11 mouse cellular contexts compared by ENCODE assay signal in the genomic region with DNA sequence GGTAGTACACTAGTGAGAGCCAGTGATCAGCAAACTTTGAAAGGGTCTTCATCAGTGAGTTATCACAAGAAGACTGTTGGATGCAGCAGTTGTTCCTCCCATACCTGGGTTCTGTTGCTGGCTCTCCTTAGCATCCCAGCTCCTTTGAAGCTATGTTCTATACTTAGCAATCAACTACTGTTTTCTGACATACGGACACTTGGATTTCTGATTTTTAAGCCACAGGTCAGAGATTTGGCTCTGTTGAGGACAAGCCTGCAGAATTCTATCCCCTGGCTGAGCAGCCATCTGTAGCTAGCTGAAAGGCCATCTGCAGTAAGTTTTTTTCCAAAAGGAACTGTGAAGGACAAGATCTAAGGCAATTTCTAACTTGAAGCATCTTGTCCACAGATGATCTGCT.
"Had no signal": no experiment of that assay in that cellular context is flagged by ENCODE, and none has a peak within 500 bp of the region (broad histone marks: within the 10 kb centered on the region; RNA-seq: fewer than 3 reads in every experiment).

No protein-coding gene starts in this region.

- H3K36me3 ChIP-seq: limb, embryonic 13.5 days; midbrain, embryonic 13.5 days; stomach, embryonic 15.5 days had no signal

- H3K9me3 ChIP-seq: limb, embryonic 13.5 days; midbrain, embryonic 13.5 days; stomach, embryonic 15.5 days had no signal

- H3K4me3 ChIP-seq: limb, embryonic 13.5 days; midbrain, embryonic 13.5 days; stomach, embryonic 15.5 days had no signal

- H3K4me1 ChIP-seq: limb, embryonic 13.5 days; midbrain, embryonic 13.5 days; stomach, embryonic 15.5 days had no signal

- H3K27me3 ChIP-seq: limb, embryonic 13.5 days; midbrain, embryonic 13.5 days; stomach, embryonic 15.5 days had no signal

- DNase-seq: kidney, postnatal 25 days; layer of hippocampus, adult 9-11 months; layer of hippocampus, postnatal 36 days; lung, adult 18-20 months; lung, postnatal 36 days; right cerebral cortex, postnatal 14 days; thymus, adult 2 months had no signal

- H3K9ac ChIP-seq: limb, embryonic 13.5 days; liver, embryonic 14.5 days; midbrain, embryonic 13.5 days; stomach, embryonic 15.5 days had no signal

- ATAC-seq: midbrain, embryonic 13.5 days had no signal

- H3K4me2 ChIP-seq: limb, embryonic 13.5 days; midbrain, embryonic 13.5 days; stomach, embryonic 15.5 days had no signal

- H3K27ac ChIP-seq: limb, embryonic 13.5 days; liver, embryonic 14.5 days; midbrain, embryonic 13.5 days; stomach, embryonic 15.5 days had no signal
